Mouse (Mus musculus) c-Kit-negative CD71-positive TER-119-positive erythroid progenitor cells, embryonic 14.5 days (primary cell): ENCODE results near the gene Olfr993.

Experiments used
- DNase-seq: peaks from one replicate; pipeline ENCODE4 v3.0.0-alpha.2; 2013; ENCODE audit warnings: low read depth, low spot score

Gene Olfr993

GRCm38 (mm10) chr2:85414777-85415176 lies at the start of gene Olfr993:
Olfr993 (minus strand) TSS chr2:85414877.
- no peak for DNase-seq

- no peak for DNase-seq
Observed at GRCm38 (mm10) chr2:85443539-85443938, 28.9 kb upstream of the Olfr993 start, which contains the start of gene Olfr995. Olfr995 (minus strand) TSS chr2:85443639.

DNA sequence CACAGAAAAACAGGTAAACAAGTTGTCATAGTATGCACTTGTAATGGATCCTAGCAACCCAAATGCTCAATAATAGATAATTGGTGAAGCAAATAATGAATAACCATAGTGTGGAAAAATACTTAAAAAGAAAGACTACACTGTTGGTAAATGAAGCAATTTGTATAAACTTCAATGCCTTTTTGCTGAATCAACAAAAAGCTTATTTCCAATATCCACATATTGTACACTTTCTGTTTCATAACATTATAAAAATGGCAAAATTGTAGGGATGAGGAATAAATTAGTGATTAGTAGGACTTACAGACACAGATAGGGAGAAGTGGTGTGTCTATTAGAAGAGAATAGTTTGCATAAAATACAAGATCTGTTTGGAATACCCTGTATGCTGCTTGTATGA lies 27.9 kb upstream of the Olfr993 start:
- DNase-seq, result no peak

DNA sequence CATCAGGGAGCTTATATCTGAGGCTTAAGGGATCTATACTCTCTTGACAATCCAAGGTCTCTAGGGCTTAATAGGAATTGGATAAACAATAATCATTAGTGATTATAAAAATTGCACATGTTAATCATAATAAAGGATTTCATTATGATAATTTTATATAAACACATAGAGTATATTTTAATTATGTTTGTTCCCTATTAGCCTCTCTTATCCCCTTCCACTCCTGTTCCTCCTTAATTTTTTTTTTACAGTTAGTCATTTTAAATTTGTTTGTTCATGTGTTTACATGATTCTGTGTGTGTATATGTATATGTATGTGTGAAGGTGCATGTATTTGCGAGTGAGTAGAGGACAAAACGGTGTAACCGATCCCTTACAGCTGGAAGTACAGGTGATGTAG lies 21.7 kb upstream of the Olfr993 start, which contains the start of gene Olfr994:
Gene Olfr994, minus strand, starts transcription at position 101 of the 400 bp plus-strand sequence.
- no peak for DNase-seq

DNA sequence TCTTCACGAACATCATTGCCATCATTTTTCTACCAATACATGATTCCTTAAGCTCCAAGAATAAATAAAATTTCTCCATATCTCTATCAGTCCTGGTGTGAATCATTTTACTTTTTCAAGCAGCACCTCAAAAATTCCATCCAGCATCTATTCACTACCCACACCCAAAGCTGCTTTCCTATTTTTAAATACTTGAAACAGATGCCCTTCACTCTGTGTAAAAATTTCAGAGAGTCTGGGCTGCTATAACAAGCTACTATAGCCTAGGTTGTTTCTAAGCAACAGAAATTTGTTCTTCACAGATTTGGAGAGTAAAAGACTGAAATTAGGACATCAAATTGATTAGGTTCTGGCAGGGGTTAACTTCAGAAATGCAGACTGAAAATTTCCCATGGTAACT lies 11.2 kb upstream of the Olfr993 start:
- DNase-seq, result no peak

GRCm38 (mm10) chr2:85409369-85409768 lies 5.3 kb downstream of the Olfr993 start, which contains the start of gene Olfr992:
Olfr992 (minus strand) TSS chr2:85409469.
- no peak for DNase-seq
